Mouse (Mus musculus) kidney, embryonic 16.5 days (tissue): ENCODE data around the gene Lcmt1. TPM values are rescaled to one million over a fixed set of nuclear protein-coding genes. Genes with fewer than 3 reads are reported as not detected.

Experiments
- ATAC-seq: fragments of 200-750 bp; cut with Nextera tagmentation; 2 replicates; pipeline ENCODE4 v1.8.0; 2017; ENCODE audit warnings: moderate TSS enrichment; ENCODE audit not compliant: low FRiP score, low TSS enrichment
- H3K27ac ChIP-seq: fragments of 300-500 bp; sonication (generic); 2 replicates; pipeline ENCODE4 v1.5.1; 2014; ENCODE audit warnings: low read length
- H3K27me3 ChIP-seq: fragments of 300-500 bp; sonication (generic); 2 replicates; pipeline ENCODE4 v1.6.1; 2014; ENCODE audit warnings: low read length, control low read depth, mixed read lengths; ENCODE audit not compliant: insufficient read depth
- H3K36me3 ChIP-seq: fragments of 300-500 bp; sonication (generic); 2 replicates; pipeline ENCODE4 v1.6.1; 2014; ENCODE audit warnings: low read length, control low read depth, mixed read lengths; ENCODE audit not compliant: insufficient read depth
- H3K4me1 ChIP-seq: fragments of 300-500 bp; sonication (generic); 2 replicates; pipeline ENCODE4 v1.6.1; 2014; ENCODE audit warnings: low read length, control low read depth, mixed read lengths; ENCODE audit not compliant: insufficient read depth
- H3K4me2 ChIP-seq: fragments of 300-500 bp; sonication (generic); replicated peaks from 2 replicates; pipeline ENCODE4 v1.6.1; 2014; ENCODE audit warnings: low read depth, low read length
- H3K4me3 ChIP-seq: fragments of 300-500 bp; sonication (generic); 2 replicates; pipeline ENCODE4 v1.5.1; 2014; ENCODE audit warnings: mild to moderate bottlenecking, low read length
- H3K9ac ChIP-seq: fragments of 300-500 bp; sonication (generic); replicated peaks from 2 replicates; pipeline ENCODE4 v1.6.1; 2014; ENCODE audit warnings: low read length
- H3K9me3 ChIP-seq: fragments of 300-500 bp; sonication (generic); 2 replicates; pipeline ENCODE4 v1.6.1; 2016; ENCODE audit warnings: low read length, control low read depth
- WGBS: fragments of 180-500 bp; shearing (Covaris S2); extraction: QIAGEN DNeasy Blood & Tissue Kit; methylation state at CpG from one replicate; pipeline ENCODE4 v1.1.7; 2014; 5-methylcytosine and 5-hydroxymethylcytosine counted together
- polyA plus RNA-seq: library from polyadenylated mRNA; unstranded; fragments of >200 nt; fragmentation: Nextera tagmentation; extraction: Ambion mirVana; gene quantifications from 2 replicates; pipeline ENCODE4 v1.2.1, GENCODE M21; 2015

Gene Lcmt1
- polyA plus RNA-seq, 1 experiment from 2014 or later, result 59.9 TPM

GRCm38 (mm10) chr7:123412143-123412542, 42.6 kb downstream of the Lcmt1 start:
- H3K9me3 ChIP-seq, result no peaks in the 10 kb centered on the region
- H3K4me1 ChIP-seq, result no peaks in the 10 kb centered on the region
- H3K9ac ChIP-seq, result no peak overlapping the region
- H3K4me3 ChIP-seq, result no peak overlapping the region
- no peaks in the 10 kb centered on the region for H3K27me3 ChIP-seq
- no peak overlapping the region for H3K4me2 ChIP-seq
- 82% methylated on average over 3 of the region's 3 CpGs for WGBS
- ATAC-seq, result no peak
- peaks cover 14% of the 10 kb centered on the region; the same call in 1 of the 2 replicates for H3K36me3 ChIP-seq
- H3K27ac ChIP-seq, result no peak overlapping the region

GRCm38 (mm10) chr7:123416803-123417202, 47.2 kb downstream of the Lcmt1 start:
- Histone ChIP-seq H3K4me2 (no peak overlapping the region), H3K27ac (no peak overlapping the region), H3K27me3 (no peaks in the 10 kb centered on the region), H3K9ac (no peak overlapping the region), H3K4me3 (no peak overlapping the region), H3K9me3 (no peaks in the 10 kb centered on the region), H3K4me1 (no peaks in the 10 kb centered on the region), H3K36me3 (peaks cover 6% of the 10 kb centered on the region; the same call in 1 of the 2 replicates)
- ATAC-seq, result no peak
- WGBS, result 66% methylated on average over 4 of the region's 4 CpGs

- Histone ChIP-seq H3K9ac (no peak overlapping the region), H3K4me1 (no peaks in the 10 kb centered on the region), H3K36me3 (peaks cover 10% of the 10 kb centered on the region), H3K9me3 (no peaks in the 10 kb centered on the region), H3K27ac (no peak overlapping the region), H3K4me3 (no peak overlapping the region), H3K27me3 (no peaks in the 10 kb centered on the region), H3K4me2 (no peak overlapping the region)
- no peak for ATAC-seq
- 89% methylated on average over 3 of the region's 3 CpGs for whole genome bisulfite sequencing
These were observed 48.1 kb downstream of the Lcmt1 start for GRCm38 (mm10) chr7:123417661-123418060.

- peaks cover 10% of the 10 kb centered on the region for H3K36me3 ChIP-seq
- no peak overlapping the region for H3K27ac ChIP-seq
- WGBS, result 82% methylated on average over 4 of the region's 4 CpGs
- no peak overlapping the region for H3K9ac ChIP-seq
- no peaks in the 10 kb centered on the region for H3K4me1 ChIP-seq
- no peaks in the 10 kb centered on the region for H3K9me3 ChIP-seq
- H3K27me3 ChIP-seq, result no peaks in the 10 kb centered on the region
- ATAC-seq, result peak; percentile 87
- no peak overlapping the region for H3K4me2 ChIP-seq
- no peak overlapping the region for H3K4me3 ChIP-seq
These were observed 50.4 kb downstream of the Lcmt1 start for GRCm38 (mm10) chr7:123419984-123420383.

- no peaks in the 10 kb centered on the region for H3K9me3 ChIP-seq
- H3K4me2 ChIP-seq, result no peak overlapping the region
- no peak for ATAC-seq
- peaks cover 10% of the 10 kb centered on the region for H3K36me3 ChIP-seq
- no peak overlapping the region for H3K27ac ChIP-seq
- H3K9ac ChIP-seq, result no peak overlapping the region
- no peak overlapping the region for H3K4me3 ChIP-seq
- no peaks in the 10 kb centered on the region for H3K27me3 ChIP-seq
- 52% methylated on average over 3 of the region's 3 CpGs for WGBS
- H3K4me1 ChIP-seq, result no peaks in the 10 kb centered on the region
These were observed 52.4 kb downstream of the Lcmt1 start for GRCm38 (mm10) chr7:123421958-123422357.

GRCm38 (mm10) chr7:123424281-123424680, 54.7 kb downstream of the Lcmt1 start:
- Histone ChIP-seq H3K4me1 (no peaks in the 10 kb centered on the region), H3K4me3 (no peak overlapping the region), H3K27ac (no peak overlapping the region), H3K36me3 (peaks cover 10% of the 10 kb centered on the region), H3K9ac (no peak overlapping the region), H3K9me3 (no peaks in the 10 kb centered on the region), H3K27me3 (no peaks in the 10 kb centered on the region), H3K4me2 (no peak overlapping the region)
- ATAC-seq, result no peak
- 94% methylated on average over 6 of the region's 6 CpGs for WGBS

GRCm38 (mm10) chr7:123425134-123425757, 55.7 kb downstream of the Lcmt1 start:
- H3K9ac ChIP-seq, result no peak overlapping the region
- no peak overlapping the region for H3K4me3 ChIP-seq
- no peaks in the 10 kb centered on the region for H3K27me3 ChIP-seq
- H3K4me2 ChIP-seq, result no peak overlapping the region
- peaks cover 14% of the 10 kb centered on the region for H3K36me3 ChIP-seq
- no peak overlapping the region for H3K27ac ChIP-seq
- H3K4me1 ChIP-seq, result no peaks in the 10 kb centered on the region
- 81% methylated on average over 6 of the region's 6 CpGs for WGBS
- no peaks in the 10 kb centered on the region for H3K9me3 ChIP-seq
- ATAC-seq, result no peak

GRCm38 (mm10) chr7:123429624-123430410, 60.2 kb downstream of the Lcmt1 start:
- Histone ChIP-seq H3K27ac (no peak overlapping the region), H3K4me1 (no peaks in the 10 kb centered on the region), H3K36me3 (peaks cover 6% of the 10 kb centered on the region; the same call in 1 of the 2 replicates), H3K9ac (no peak overlapping the region), H3K27me3 (no peaks in the 10 kb centered on the region), H3K4me2 (no peak overlapping the region), H3K4me3 (no peak overlapping the region), H3K9me3 (no peaks in the 10 kb centered on the region)
- WGBS, result 77% methylated on average over 8 of the region's 8 CpGs
- ATAC-seq, result no peak

GRCm38 (mm10) chr7:123430411-123430705, 60.8 kb downstream of the Lcmt1 start:
- peaks cover 6% of the 10 kb centered on the region; the same call in 1 of the 2 replicates for H3K36me3 ChIP-seq

GRCm38 (mm10) chr7:123431206-123431605, 61.6 kb downstream of the Lcmt1 start:
- Histone ChIP-seq H3K4me2 (no peak overlapping the region), H3K9me3 (no peaks in the 10 kb centered on the region), H3K4me3 (no peak overlapping the region), H3K36me3 (peaks cover 6% of the 10 kb centered on the region; the same call in 1 of the 2 replicates), H3K27ac (no peak overlapping the region), H3K9ac (no peak overlapping the region), H3K27me3 (no peaks in the 10 kb centered on the region), H3K4me1 (no peaks in the 10 kb centered on the region)
- ATAC-seq, result no peak
- WGBS, result 61% methylated on average over 4 of the region's 4 CpGs

More at GRCm38 (mm10) chr7:123430411-123430705, 60.8 kb downstream of the Lcmt1 start:
- 68% methylated on average over 4 of the region's 4 CpGs for WGBS
- Histone ChIP-seq H3K4me1 (no peaks in the 10 kb centered on the region), H3K4me3 (no peak overlapping the region), H3K27ac (no peak overlapping the region), H3K9me3 (no peaks in the 10 kb centered on the region), H3K9ac (no peak overlapping the region), H3K27me3 (no peaks in the 10 kb centered on the region), H3K4me2 (no peak overlapping the region)
- ATAC-seq, result no peak
